Mouse (Mus musculus): ENCODE results near the gene Chchd6. TPM values are rescaled to one million over a fixed set of nuclear protein-coding genes. Genes with fewer than 3 reads are reported as not detected.

Chchd6 gene
- total and polyA plus RNA-seq, 2 experiments from 2014 or later: 182 to 192 TPM

DNA sequence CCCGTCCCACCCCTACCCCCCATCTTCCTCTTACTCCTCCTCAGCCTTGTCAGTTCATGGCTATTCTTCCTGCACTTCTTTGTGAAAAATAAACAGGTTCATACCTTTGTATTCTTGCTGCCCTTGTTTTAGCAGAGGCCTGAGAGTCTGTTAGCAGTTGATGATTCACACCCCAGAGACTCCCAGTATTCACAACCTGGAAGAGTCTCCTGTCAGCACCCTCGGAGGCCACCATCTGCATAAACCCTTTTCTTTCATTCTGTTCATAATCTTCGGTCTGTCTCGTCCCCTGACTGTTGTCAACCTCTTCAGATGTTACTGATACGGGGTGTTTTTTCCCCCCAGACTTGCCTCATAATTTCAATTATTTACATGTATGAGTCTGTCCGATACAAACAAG lies 143.1 kb downstream of the Chchd6 start:
- Histone ChIP-seq H3K27me3 (ENCODE audit: insufficient read depth, low read length) (no peaks in the 10 kb centered on the region), H3K9ac (replicated peaks; ENCODE audit: low read length, poor library complexity, severe bottlenecking) (no peak overlapping the region), H3K4me2 (ENCODE audit: low read depth, low read length, poor library complexity, severe bottlenecking) (no peak overlapping the region), H3K9me3 (ENCODE audit: low read length) (no peaks in the 10 kb centered on the region), H3K36me3 (ENCODE audit: insufficient read depth, low read length) (no peaks in the 10 kb centered on the region), H3K4me1 (ENCODE audit: insufficient read depth, low read length) (peaks cover 19% of the 10 kb centered on the region; the same call in 1 of the 2 replicates), H3K27ac (ENCODE audit: low read depth, low read length) (peak overlapping the region; percentile 67; the same call in 1 of the 2 replicates), H3K4me3 (ENCODE audit: low read depth, low read length) (no peak overlapping the region)
- WGBS: 57% methylated on average over 6 of the region's 6 CpGs
- ATAC-seq (ENCODE audit: low FRiP score): no peak
- DNase-seq (ENCODE audit: low spot score): no peak
- no peak for TF ChIP-seq CTCF (IDR thresholded peaks at IDR 0.05)

DNA sequence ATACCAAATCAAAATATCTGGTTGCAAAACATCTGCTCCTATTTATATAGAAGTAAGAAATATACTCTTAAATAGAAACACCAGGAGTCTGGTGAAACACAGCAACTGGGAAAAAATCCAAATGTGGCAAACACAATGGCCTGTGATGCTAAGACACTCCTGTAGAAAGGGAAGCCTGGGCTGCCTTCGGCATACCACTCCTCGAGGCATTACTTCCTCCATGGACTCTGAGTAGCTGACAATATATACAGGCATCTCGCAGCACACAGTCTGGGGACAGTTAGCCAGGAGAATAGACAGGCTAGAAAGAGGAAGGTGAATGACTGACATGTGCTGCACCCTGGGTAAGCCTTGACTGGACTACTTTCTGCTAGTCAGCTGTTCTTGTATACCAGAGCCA lies 146.7 kb downstream of the Chchd6 start:
- Histone ChIP-seq H3K36me3 (ENCODE audit: insufficient read depth, low read length) (no peaks in the 10 kb centered on the region), H3K27me3 (ENCODE audit: insufficient read depth, low read length) (no peaks in the 10 kb centered on the region), H3K4me1 (ENCODE audit: insufficient read depth, low read length) (peaks cover 16% of the 10 kb centered on the region; the same call in 1 of the 2 replicates), H3K9ac (replicated peaks; ENCODE audit: low read length, poor library complexity, severe bottlenecking) (no peak overlapping the region), H3K9me3 (ENCODE audit: low read length) (no peaks in the 10 kb centered on the region), H3K27ac (ENCODE audit: low read depth, low read length) (no peak overlapping the region), H3K4me3 (ENCODE audit: low read depth, low read length) (no peak overlapping the region), H3K4me2 (ENCODE audit: low read depth, low read length, poor library complexity, severe bottlenecking) (no peak overlapping the region)
- TF ChIP-seq CTCF (IDR thresholded peaks at IDR 0.05): no peak
- DNase-seq (ENCODE audit: low spot score) (no peak), ATAC-seq (ENCODE audit: low FRiP score) (no peak)
- 78% methylated on average over 3 of the region's 3 CpGs for WGBS

DNA sequence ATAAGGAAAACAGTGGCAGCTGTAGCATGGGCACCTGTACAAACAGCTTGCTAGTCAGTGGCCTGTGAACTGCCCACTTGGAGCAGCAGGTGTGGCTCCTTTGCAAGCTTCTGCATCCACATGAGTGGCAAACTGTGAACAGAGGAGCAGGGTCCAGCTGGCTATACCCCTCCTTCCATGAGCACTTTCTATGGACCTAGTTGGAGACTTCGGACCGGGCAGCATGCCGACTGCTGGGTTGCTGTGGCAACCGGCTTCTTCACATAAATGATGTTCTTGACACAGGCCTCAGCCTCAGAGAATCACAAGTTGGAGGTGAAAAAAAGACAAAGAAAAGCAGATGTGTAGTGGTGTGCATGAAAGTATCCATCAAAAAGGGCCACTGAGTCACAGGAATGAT lies 154.8 kb downstream of the Chchd6 start:
- Histone ChIP-seq H3K9ac (replicated peaks; ENCODE audit: low read length, poor library complexity, severe bottlenecking) (no peak overlapping the region), H3K9me3 (ENCODE audit: low read length) (no peaks in the 10 kb centered on the region), H3K27me3 (ENCODE audit: insufficient read depth, low read length) (no peaks in the 10 kb centered on the region), H3K4me1 (ENCODE audit: insufficient read depth, low read length) (no peaks in the 10 kb centered on the region; the same call in 1 of the 2 replicates), H3K36me3 (ENCODE audit: insufficient read depth, low read length) (no peaks in the 10 kb centered on the region), H3K4me3 (ENCODE audit: low read depth, low read length) (no peak overlapping the region), H3K4me2 (ENCODE audit: low read depth, low read length, poor library complexity, severe bottlenecking) (no peak overlapping the region), H3K27ac (ENCODE audit: low read depth, low read length) (0 out of 2 replicates have a peak overlapping the region, but pooled peaks have one; percentile 12)
- ATAC-seq (ENCODE audit: low FRiP score) (0 out of 2 replicates have a peak, but pooled peaks have one; percentile 23), DNase-seq (ENCODE audit: low spot score) (peak; percentile 53)
- WGBS: 29% methylated on average over 4 of the region's 4 CpGs
- TF ChIP-seq CTCF (IDR thresholded peaks at IDR 0.05): no peak

- Histone ChIP-seq H3K4me1 (ENCODE audit: insufficient read depth, low read length) (peaks cover 3% of the 10 kb centered on the region; the same call in 1 of the 2 replicates), H3K4me3 (ENCODE audit: low read depth, low read length) (no peak overlapping the region), H3K9me3 (ENCODE audit: low read length) (no peaks in the 10 kb centered on the region), H3K9ac (replicated peaks; ENCODE audit: low read length, poor library complexity, severe bottlenecking) (no peak overlapping the region), H3K27ac (ENCODE audit: low read depth, low read length) (no peak overlapping the region), H3K27me3 (ENCODE audit: insufficient read depth, low read length) (no peaks in the 10 kb centered on the region), H3K36me3 (ENCODE audit: insufficient read depth, low read length) (no peaks in the 10 kb centered on the region), H3K4me2 (ENCODE audit: low read depth, low read length, poor library complexity, severe bottlenecking) (no peak overlapping the region)
- ATAC-seq (ENCODE audit: low FRiP score) (no peak), DNase-seq (ENCODE audit: low spot score) (no peak)
- WGBS: 91% methylated on average over 2 of the region's 2 CpGs
- no peak for TF ChIP-seq CTCF (IDR thresholded peaks at IDR 0.05)
Measured at GRCm38 (mm10) chr6:89431920-89432482, 163.5 kb downstream of the Chchd6 start.

DNA sequence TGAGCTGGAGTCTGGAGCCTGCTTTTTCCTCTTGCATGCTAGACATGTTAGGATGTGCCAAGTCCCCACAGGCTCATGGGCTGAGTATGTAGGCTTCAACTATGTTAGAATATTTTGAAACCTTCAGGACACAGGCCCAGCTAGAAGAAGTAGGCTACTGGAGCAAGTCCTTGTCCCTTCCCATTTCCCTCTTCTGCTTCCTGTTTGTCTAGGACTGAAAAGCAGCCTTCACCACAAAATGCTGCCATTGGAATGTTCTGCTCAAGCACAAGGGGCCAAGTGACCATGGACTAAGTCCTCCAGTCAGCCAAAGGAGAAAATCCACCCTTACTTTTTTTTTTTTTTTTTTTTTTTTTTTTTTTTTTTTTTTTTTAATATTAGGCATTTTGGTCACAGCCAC lies 164.7 kb downstream of the Chchd6 start:
- Histone ChIP-seq H3K4me3 (ENCODE audit: low read depth, low read length) (no peak overlapping the region), H3K27ac (ENCODE audit: low read depth, low read length) (no peak overlapping the region), H3K27me3 (ENCODE audit: insufficient read depth, low read length) (no peaks in the 10 kb centered on the region), H3K9me3 (ENCODE audit: low read length) (no peaks in the 10 kb centered on the region), H3K4me2 (ENCODE audit: low read depth, low read length, poor library complexity, severe bottlenecking) (no peak overlapping the region), H3K36me3 (ENCODE audit: insufficient read depth, low read length) (no peaks in the 10 kb centered on the region), H3K4me1 (ENCODE audit: insufficient read depth, low read length) (peaks cover 3% of the 10 kb centered on the region; the same call in 1 of the 2 replicates), H3K9ac (replicated peaks; ENCODE audit: low read length, poor library complexity, severe bottlenecking) (no peak overlapping the region)
- DNase-seq (ENCODE audit: low spot score): no peak
- TF ChIP-seq CTCF (IDR thresholded peaks at IDR 0.05): no peak
- no peak for ATAC-seq (ENCODE audit: low FRiP score)

- H3K9ac ChIP-seq (replicated peaks; ENCODE audit: low read length, poor library complexity, severe bottlenecking): no peak overlapping the region
- H3K4me2 ChIP-seq (ENCODE audit: low read depth, low read length, poor library complexity, severe bottlenecking): no peak overlapping the region
- H3K4me1 ChIP-seq (ENCODE audit: insufficient read depth, low read length): no peaks in the 10 kb centered on the region
- DNase-seq (ENCODE audit: low spot score) (no peak), ATAC-seq (ENCODE audit: low FRiP score) (no peak)
- no peak overlapping the region for H3K4me3 ChIP-seq (ENCODE audit: low read depth, low read length)
- WGBS: 77% methylated on average over 2 of the region's 2 CpGs
- H3K27me3 ChIP-seq (ENCODE audit: insufficient read depth, low read length): no peaks in the 10 kb centered on the region
- TF ChIP-seq CTCF (IDR thresholded peaks at IDR 0.05): no peak
- no peak overlapping the region for H3K27ac ChIP-seq (ENCODE audit: low read depth, low read length)
- H3K36me3 ChIP-seq (ENCODE audit: insufficient read depth, low read length): no peaks in the 10 kb centered on the region
- no peaks in the 10 kb centered on the region for H3K9me3 ChIP-seq (ENCODE audit: low read length)
Measured at GRCm38 (mm10) chr6:89428661-89429375, 166.6 kb downstream of the Chchd6 start.
